Mouse (Mus musculus) cortical plate, adult 2 months (tissue): ENCODE data around the gene Hras. TPM values are rescaled to one million over a fixed set of nuclear protein-coding genes. Genes with fewer than 3 reads are reported as not detected.

Source experiments
- H3K27ac ChIP-seq: fragments of 200-500 bp; 2 replicates; pipeline ENCODE4 v1.5.1; 2012; ENCODE audit warnings: low read length, control low read depth, inconsistent platforms; ENCODE audit not compliant: insufficient read depth
- H3K4me1 ChIP-seq: fragments of 200-500 bp; 2 replicates; pipeline ENCODE4 v1.6.1; 2011; ENCODE audit warnings: low read length; ENCODE audit not compliant: control insufficient read depth, insufficient read depth
- H3K4me3 ChIP-seq: fragments of 200-500 bp; 2 replicates; pipeline ENCODE4 v1.5.1; 2011; ENCODE audit warnings: mild to moderate bottlenecking, low read length, control low read depth; ENCODE audit not compliant: insufficient read depth
- CTCF ChIP-seq: fragments of 200-500 bp; IDR thresholded peaks from 2 replicates; pipeline ENCODE4 v1.5.1; 2011; ENCODE audit warnings: mild to moderate bottlenecking, control low read depth, low read length; ENCODE audit not compliant: insufficient read depth; ENCODE audit errors: extremely low read depth
- POLR2A ChIP-seq: fragments of 200-500 bp; IDR thresholded peaks from 2 replicates; pipeline ENCODE4 v1.6.1; 2011; ENCODE audit warnings: mild to moderate bottlenecking, low read length, control low read depth; ENCODE audit not compliant: insufficient read depth; ENCODE audit errors: extremely low read depth
- polyA plus RNA-seq: library from polyadenylated mRNA; depleted of rRNA; stranded (reverse); fragments of >200 nt; gene quantifications from 2 replicates; pipeline ENCODE4 v1.2.3, GENCODE M21; 2012; rRNA removed

Gene Hras
- polyA plus RNA-seq, 1 experiment: 265 TPM

- H3K4me1 ChIP-seq: 0 out of 2 replicates have a peak, but pooled peaks cover 1% of the 10 kb centered on the region
- H3K27ac ChIP-seq: no peak overlapping the region
- TF ChIP-seq POLR2A: no peak
- no peak for TF ChIP-seq CTCF
- H3K4me3 ChIP-seq: no peak overlapping the region
These were observed 46.8 kb downstream of the Hras start for GRCm38 (mm10) chr7:141147044-141147443.

- Histone ChIP-seq H3K27ac (no peak overlapping the region), H3K4me1 (0 out of 2 replicates have a peak, but pooled peaks cover 1% of the 10 kb centered on the region), H3K4me3 (no peak overlapping the region)
- no peak for TF ChIP-seq POLR2A
- TF ChIP-seq CTCF: no peak
These were observed 47.7 kb downstream of the Hras start for GRCm38 (mm10) chr7:141146043-141146595.

- Histone ChIP-seq H3K4me1 (0 out of 2 replicates have a peak, but pooled peaks cover 1% of the 10 kb centered on the region), H3K27ac (no peak overlapping the region), H3K4me3 (no peak overlapping the region)
- TF ChIP-seq CTCF: no peak
- TF ChIP-seq POLR2A: no peak
These were observed 48.4 kb downstream of the Hras start for GRCm38 (mm10) chr7:141145403-141145802.

GRCm38 (mm10) chr7:141144650-141145049 lies 49.2 kb downstream of the Hras start:
- H3K4me3 ChIP-seq: no peak overlapping the region
- no peak overlapping the region for H3K27ac ChIP-seq
- TF ChIP-seq CTCF (no peak), POLR2A (no peak)
- 0 out of 2 replicates have a peak, but pooled peaks cover 1% of the 10 kb centered on the region for H3K4me1 ChIP-seq

- no peak overlapping the region for H3K4me3 ChIP-seq
- H3K27ac ChIP-seq: no peak overlapping the region
- TF ChIP-seq CTCF: no peak
- TF ChIP-seq POLR2A: no peak
- H3K4me1 ChIP-seq: 0 out of 2 replicates have a peak, but pooled peaks cover 1% of the 10 kb centered on the region
These were observed 49.9 kb downstream of the Hras start for GRCm38 (mm10) chr7:141143861-141144260.

GRCm38 (mm10) chr7:141143112-141143511 lies 50.7 kb downstream of the Hras start:
- no peak for TF ChIP-seq POLR2A
- peak; percentile 23; the same call in 1 of the 2 replicates for TF ChIP-seq CTCF
- H3K4me1 ChIP-seq: 0 out of 2 replicates have a peak, but pooled peaks cover 1% of the 10 kb centered on the region
- H3K4me3 ChIP-seq: no peak overlapping the region
- no peak overlapping the region for H3K27ac ChIP-seq

- Histone ChIP-seq H3K27ac (no peak overlapping the region), H3K4me3 (no peak overlapping the region), H3K4me1 (0 out of 2 replicates have a peak, but pooled peaks cover 1% of the 10 kb centered on the region)
- TF ChIP-seq POLR2A (no peak), CTCF (no peak)
These were observed 52.5 kb downstream of the Hras start for GRCm38 (mm10) chr7:141141326-141141725.

Other genes with a start within 250 kb of the Hras start
- gene Ifitm5, start 243.7 kb downstream of the Hras start, polyA plus RNA-seq: 0.15 TPM in 1 of 2 replicates, not detected in the other
- gene Gm45717, start 238.1 kb downstream of the Hras start, polyA plus RNA-seq: not detected in 2 replicates
- gene Ifitm2, start 238.0 kb downstream of the Hras start, polyA plus RNA-seq: 47.7 and 48.0 TPM in 2 replicates
- 22.0 and 28.5 TPM in 2 replicates for gene Ifitm1, start 226.8 kb downstream of the Hras start, polyA plus RNA-seq
- gene Ifitm3, start 183.2 kb downstream of the Hras start, polyA plus RNA-seq: 50.4 and 59.6 TPM in 2 replicates
- 0.74 and 1.3 TPM in 2 replicates for gene Ifitm6, start 176.1 kb downstream of the Hras start, polyA plus RNA-seq
- gene Gm17387, start 164.9 kb downstream of the Hras start, polyA plus RNA-seq: not detected in 2 replicates
- 109 and 125 TPM in 2 replicates for gene B4galnt4, start 132.9 kb downstream of the Hras start, polyA plus RNA-seq
- gene Pkp3, start 115.8 kb downstream of the Hras start, polyA plus RNA-seq: 0.06 and 0.15 TPM in 2 replicates
- 4.0 and 4.3 TPM in 2 replicates for gene Sigirr, start 93.4 kb downstream of the Hras start, polyA plus RNA-seq
- 0.08 TPM in 1 of 2 replicates, not detected in the other for gene Ano9, start 76.2 kb downstream of the Hras start, polyA plus RNA-seq
- gene Ptdss2, start 71.6 kb downstream of the Hras start, polyA plus RNA-seq: 57.6 and 58.9 TPM in 2 replicates
- 38.6 and 38.8 TPM in 2 replicates for gene Rnh1, start 21.1 kb downstream of the Hras start, polyA plus RNA-seq
- 5.4 and 5.8 TPM in 2 replicates for gene Lrrc56, start 152 bp upstream of the Hras start, polyA plus RNA-seq
- 0.17 and 0.27 TPM in 2 replicates for gene Lmntd2, start 20.1 kb upstream of the Hras start, polyA plus RNA-seq
- gene Rassf7, start 21.9 kb upstream of the Hras start, polyA plus RNA-seq: 1.5 and 2.2 TPM in 2 replicates
- 24.3 and 26.0 TPM in 2 replicates for gene Phrf1, start 34.8 kb upstream of the Hras start, polyA plus RNA-seq
- gene Irf7, start 72.5 kb upstream of the Hras start, polyA plus RNA-seq: 6.8 and 7.5 TPM in 2 replicates
- gene Cdhr5, start 82.8 kb upstream of the Hras start, polyA plus RNA-seq: 0.04 TPM in 1 of 2 replicates, not detected in the other
- gene Sct, start 85.1 kb upstream of the Hras start, polyA plus RNA-seq: 0.27 and 0.38 TPM in 2 replicates
- gene Drd4, start 98.0 kb upstream of the Hras start, polyA plus RNA-seq: 0.42 and 0.50 TPM in 2 replicates
- gene Deaf1, start 133.7 kb upstream of the Hras start, polyA plus RNA-seq: 31.8 and 35.5 TPM in 2 replicates
- gene Tmem80, start 133.7 kb upstream of the Hras start, polyA plus RNA-seq: 56.7 and 59.2 TPM in 2 replicates
- gene Eps8l2, start 144.9 kb upstream of the Hras start, polyA plus RNA-seq: 6.7 and 6.8 TPM in 2 replicates
- gene Taldo1, start 198.2 kb upstream of the Hras start, polyA plus RNA-seq: 182 and 193 TPM in 2 replicates
- 57.0 and 58.9 TPM in 2 replicates for gene Gatd1, start 220.1 kb upstream of the Hras start, polyA plus RNA-seq
- 228 and 231 TPM in 2 replicates for gene Cend1, start 235.5 kb upstream of the Hras start, polyA plus RNA-seq
- gene Slc25a22, start 243.9 kb upstream of the Hras start, polyA plus RNA-seq: 242 and 244 TPM in 2 replicates